Mouse (Mus musculus) heart, adult 2 months (tissue): Measurements from ENCODE around the gene Zfp978. TPM values are rescaled to one million over a fixed set of nuclear protein-coding genes. Genes with fewer than 3 reads are reported as not detected.
"Not testable (repeated sequence)": the region's sequence is repeated elsewhere in the genome, so short reads cannot be mapped to it uniquely, and the experiment has no call there.

ENCODE experiments used
- DNase-seq, 2 experiments: peaks; one replicate each; pipeline ENCODE4 v3.0.0; 2021
- H3K27ac ChIP-seq: fragments of 200-600 bp; 2 replicates; pipeline ENCODE4 v1.8.1; 2022
- H3K27me3 ChIP-seq: fragments of 200-500 bp; 2 replicates; pipeline ENCODE4 v1.6.1; 2012; ENCODE audit warnings: mild to moderate bottlenecking, low read length, inconsistent platforms, mixed read lengths; ENCODE audit not compliant: control insufficient read depth, insufficient read depth
- H3K36me3 ChIP-seq: fragments of 200-500 bp; 2 replicates; pipeline ENCODE4 v1.6.1; 2012; ENCODE audit warnings: low read length, inconsistent platforms; ENCODE audit not compliant: control insufficient read depth, insufficient read depth
- H3K4me1 ChIP-seq: fragments of 200-500 bp; 2 replicates; pipeline ENCODE4 v1.6.1; 2011; ENCODE audit warnings: low read length; ENCODE audit not compliant: control insufficient read depth, insufficient read depth
- H3K4me3 ChIP-seq: fragments of 200-600 bp; 2 replicates; pipeline ENCODE4 v1.8.1; 2022
- H3K79me2 ChIP-seq: fragments of 200-500 bp; replicated peaks from 2 replicates; pipeline ENCODE4 v1.6.1; 2012; ENCODE audit warnings: mild to moderate bottlenecking, inconsistent platforms, low read length, moderate library complexity, mixed read lengths; ENCODE audit not compliant: control insufficient read depth, insufficient read depth
- H3K9ac ChIP-seq: fragments of 200-500 bp; 2 replicates; pipeline ENCODE4 v1.6.1; 2012; ENCODE audit warnings: low read depth, mild to moderate bottlenecking, control low read depth, inconsistent platforms, low read length, mixed read lengths
- CTCF ChIP-seq: fragments of 200-600 bp; IDR thresholded peaks from 2 replicates; pipeline ENCODE4 v1.8.1; 2022; ENCODE audit warnings: antibody characterized with exemption, mild to moderate bottlenecking, moderate library complexity
- EP300 ChIP-seq: fragments of 200-500 bp; IDR thresholded peaks from 2 replicates; pipeline ENCODE4 v1.6.1; 2011; ENCODE audit warnings: low read depth, low read length, control low read depth; ENCODE audit not compliant: insufficient read depth
- POLR2A ChIP-seq: fragments of 200-500 bp; IDR thresholded peaks from 2 replicates; pipeline ENCODE4 v1.6.1; 2011; ENCODE audit warnings: mild to moderate bottlenecking, low read depth, low read length, control low read depth; ENCODE audit not compliant: insufficient read depth
- WGBS: fragments of 180-500 bp; shearing (Covaris S2); methylation state at CpG from one replicate; pipeline ENCODE4 v1.1.7; 2018; 5-methylcytosine and 5-hydroxymethylcytosine counted together
- intact Hi-C: fragments of 180-260 bp; cut with DNase I; formaldehyde crosslinking; loops from one replicate; pipeline ENCODE4 v1.15.1; 2025
- long read RNA-seq: library from polyadenylated mRNA; stranded (forward); transcript quantifications from one replicate; pipeline ENCODE4 v2.0.0, GENCODE M21; 2021
- polyA plus RNA-seq: library from polyadenylated mRNA; depleted of rRNA; stranded (reverse); fragments of >200 nt; gene quantifications from 2 replicates; pipeline ENCODE4 v1.2.3, GENCODE M21; 2012; rRNA removed
- total RNA-seq, 2 experiments: library from RNA; stranded (reverse); gene quantifications; 2 replicates each; pipeline ENCODE4 v1.2.3; 2021

The Zfp978 gene
- total RNA-seq: under 1 TPM; 0.27 to 0.42 TPM
- not detected in 2 replicates for polyA plus RNA-seq
- long read RNA-seq: 0 reads

GRCm38 (mm10) chr4:147361003-147361402 is at the start of gene Zfp978:
Zfp978 (plus strand) TSS chr4:147361303.
- H3K4me3 ChIP-seq, H3K27ac ChIP-seq, H3K36me3 ChIP-seq, intact Hi-C loops, H3K27me3 ChIP-seq, H3K4me1 ChIP-seq, H3K9ac ChIP-seq, H3K79me2 ChIP-seq, DNase-seq: not testable (repeated sequence)
- no CpG with 5 or more reads among the region's 6 CpGs for whole genome bisulfite sequencing

- H3K79me2 ChIP-seq, H3K36me3 ChIP-seq, DNase-seq, intact Hi-C loops, H3K27ac ChIP-seq, H3K9ac ChIP-seq, H3K27me3 ChIP-seq, H3K4me3 ChIP-seq, H3K4me1 ChIP-seq: not testable (repeated sequence)
- 82% methylated on average over 2 of the region's 2 CpGs for WGBS
These were observed 25.9 kb upstream of the Zfp978 start for GRCm38 (mm10) chr4:147335036-147335690.

GRCm38 (mm10) chr4:147335691-147336367 is 25.3 kb upstream of the Zfp978 start:
- H3K27me3 ChIP-seq, H3K9ac ChIP-seq, H3K27ac ChIP-seq, H3K4me3 ChIP-seq, DNase-seq, H3K79me2 ChIP-seq, intact Hi-C loops, H3K4me1 ChIP-seq, H3K36me3 ChIP-seq: not testable (repeated sequence)
- 18% methylated on average over 1 of the region's 1 CpGs for WGBS

- H3K4me3 ChIP-seq, H3K27me3 ChIP-seq, H3K4me1 ChIP-seq, H3K9ac ChIP-seq, H3K27ac ChIP-seq, H3K79me2 ChIP-seq, H3K36me3 ChIP-seq, intact Hi-C loops: not testable (repeated sequence)
- DNase-seq: peak in 1 of 2 experiments; percentile 42
- 53% methylated on average over 6 of the region's 6 CpGs for WGBS
These were observed 24.5 kb upstream of the Zfp978 start for GRCm38 (mm10) chr4:147336368-147337195.

DNA sequence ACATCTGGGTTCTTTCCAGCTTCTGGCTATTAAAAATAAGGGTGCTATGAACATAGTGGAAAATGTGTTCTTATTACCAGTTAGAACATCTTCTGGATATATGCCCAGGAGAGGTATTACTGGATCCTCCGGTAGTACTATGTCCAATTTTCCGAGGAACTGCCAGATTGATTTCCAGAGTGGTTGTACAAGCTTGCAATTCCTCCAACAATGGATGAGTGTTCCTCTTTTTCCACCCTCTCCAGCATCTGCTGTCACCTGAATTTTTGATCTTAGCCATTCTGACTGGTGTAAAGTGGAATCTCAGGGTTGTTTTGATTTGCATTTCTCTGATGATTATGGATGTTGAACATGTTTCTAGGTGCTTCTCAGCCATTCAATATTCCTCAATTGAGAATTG is 23.6 kb upstream of the Zfp978 start:
- H3K79me2 ChIP-seq, H3K9ac ChIP-seq, intact Hi-C loops, H3K4me1 ChIP-seq, H3K27ac ChIP-seq, DNase-seq, H3K4me3 ChIP-seq, H3K36me3 ChIP-seq, H3K27me3 ChIP-seq: not testable (repeated sequence)
- 81% methylated on average over 2 of the region's 2 CpGs for WGBS

DNA sequence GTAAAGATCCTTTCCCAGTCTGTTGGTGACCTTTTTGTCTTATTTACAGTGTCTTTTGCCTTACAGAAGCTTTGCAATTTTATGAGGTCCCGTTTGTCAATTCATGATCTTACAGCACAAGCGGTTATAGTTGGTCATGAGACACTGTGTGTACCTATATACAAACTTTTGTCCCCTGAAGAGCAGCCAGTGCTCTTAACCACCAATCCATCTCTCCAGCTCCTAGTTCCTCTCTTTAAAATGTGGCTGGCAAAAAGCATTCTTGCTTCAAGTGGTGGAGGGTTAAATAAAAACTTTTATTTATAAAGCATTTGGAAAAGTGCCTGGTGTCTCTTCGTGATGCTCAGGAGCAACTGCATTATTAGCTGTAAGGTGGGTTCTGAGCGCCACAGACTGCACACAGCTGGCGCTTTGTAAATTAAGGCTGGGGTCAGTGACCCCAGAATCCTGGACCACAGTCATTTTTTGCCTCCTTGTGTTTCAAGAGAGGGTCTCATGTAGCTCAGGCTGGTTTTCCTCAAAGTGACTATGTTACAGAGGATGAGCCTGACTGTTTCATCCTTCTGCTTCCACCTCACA is 23.0 kb upstream of the Zfp978 start:
- Histone ChIP-seq H3K4me3 (no peak overlapping the region), H3K27me3 (no peaks in the 10 kb centered on the region), H3K4me1 (no peaks in the 10 kb centered on the region), H3K9ac (no peak overlapping the region), H3K79me2 (peaks cover 2% of the 10 kb centered on the region; the same call in 1 of the 2 replicates), H3K27ac (no peak overlapping the region), H3K36me3 (no peaks in the 10 kb centered on the region)
- TF ChIP-seq CTCF (no peak), EP300 (no peak), POLR2A (no peak)
- intact Hi-C loops: no loop called here
- DNase-seq: peak in 1 of 2 experiments; percentile 6
- 59% methylated on average over 5 of the region's 5 CpGs for WGBS

DNA sequence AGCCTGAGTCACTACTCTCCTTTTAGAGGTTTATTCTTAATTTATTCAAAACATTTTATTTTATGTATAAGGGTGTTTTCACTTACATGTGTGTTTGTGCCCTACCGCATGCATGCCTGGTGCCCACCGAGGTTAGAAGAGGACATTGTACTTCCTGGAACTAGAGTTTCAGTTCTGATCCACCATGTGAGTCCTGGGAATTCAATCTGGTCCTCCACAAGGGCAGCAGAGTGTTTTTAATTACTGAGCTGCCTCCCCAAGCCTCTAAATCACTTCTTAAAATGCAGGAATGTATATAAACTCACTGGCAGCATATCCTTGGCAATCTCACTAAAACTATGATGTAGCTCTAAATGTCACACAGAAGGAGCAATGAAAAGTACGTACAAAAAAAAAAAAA is 22.4 kb upstream of the Zfp978 start:
- H3K27me3 ChIP-seq, H3K27ac ChIP-seq, H3K4me1 ChIP-seq, DNase-seq, H3K9ac ChIP-seq, H3K36me3 ChIP-seq, intact Hi-C loops, H3K79me2 ChIP-seq, H3K4me3 ChIP-seq: not testable (repeated sequence)
- WGBS: 71% methylated on average over 3 of the region's 3 CpGs

DNA sequence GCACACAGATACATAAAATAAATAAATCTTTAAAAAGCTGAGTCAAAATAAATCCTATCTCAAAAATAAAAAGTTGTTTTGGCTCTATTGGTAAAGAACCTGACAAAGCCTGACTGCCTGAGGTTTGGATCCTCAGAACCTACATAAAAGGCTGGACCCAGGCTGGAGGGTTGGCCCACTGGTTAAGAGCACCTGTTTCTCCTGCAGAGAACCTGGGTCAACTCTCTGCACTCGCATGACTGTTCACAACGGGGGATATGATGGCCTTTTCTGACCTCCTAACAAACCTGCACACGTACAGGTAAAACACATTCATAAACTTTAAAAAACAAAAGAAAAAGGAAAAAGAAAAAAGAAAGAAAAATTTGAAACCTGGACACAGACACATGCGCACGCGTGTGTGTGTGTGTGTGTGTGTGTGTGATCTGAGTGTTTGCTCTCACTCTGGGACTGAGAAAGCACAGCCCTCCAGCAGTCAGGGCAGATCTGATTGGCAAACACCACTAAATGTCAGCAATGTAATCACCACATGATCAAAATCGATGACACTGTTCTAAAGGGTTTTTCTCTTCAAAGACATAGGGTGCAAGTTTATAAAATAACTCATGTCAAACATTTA is 21.4 kb upstream of the Zfp978 start:
- H3K27me3 ChIP-seq, H3K27ac ChIP-seq, H3K36me3 ChIP-seq, H3K4me1 ChIP-seq, H3K4me3 ChIP-seq, H3K9ac ChIP-seq, H3K79me2 ChIP-seq, intact Hi-C loops: not testable (repeated sequence)
- peak in 1 of 2 experiments; percentile 21 for DNase-seq
- 61% methylated on average over 7 of the region's 7 CpGs for WGBS
